Mouse (Mus musculus) adrenal gland, adult 2 months (tissue): ENCODE results near the gene Bmp6. TPM values are rescaled to one million over a fixed set of nuclear protein-coding genes. Genes with fewer than 3 reads are reported as not detected.

Source experiments
- DNase-seq: peaks from one replicate; pipeline ENCODE4 v3.0.0; 2021
- polyA plus RNA-seq: library from polyadenylated mRNA; depleted of rRNA; stranded (reverse); fragments of >200 nt; gene quantifications from 2 replicates; pipeline ENCODE4 v1.2.3, GENCODE M21; 2012; rRNA removed
- total RNA-seq, 2 experiments: library from RNA; stranded (reverse); gene quantifications; 2 replicates each; pipeline ENCODE4 v1.2.3; 2021

The Bmp6 gene
- total and polyA plus RNA-seq, 3 experiments = 7.0 to 14.0 (median 8.2) TPM

DNA sequence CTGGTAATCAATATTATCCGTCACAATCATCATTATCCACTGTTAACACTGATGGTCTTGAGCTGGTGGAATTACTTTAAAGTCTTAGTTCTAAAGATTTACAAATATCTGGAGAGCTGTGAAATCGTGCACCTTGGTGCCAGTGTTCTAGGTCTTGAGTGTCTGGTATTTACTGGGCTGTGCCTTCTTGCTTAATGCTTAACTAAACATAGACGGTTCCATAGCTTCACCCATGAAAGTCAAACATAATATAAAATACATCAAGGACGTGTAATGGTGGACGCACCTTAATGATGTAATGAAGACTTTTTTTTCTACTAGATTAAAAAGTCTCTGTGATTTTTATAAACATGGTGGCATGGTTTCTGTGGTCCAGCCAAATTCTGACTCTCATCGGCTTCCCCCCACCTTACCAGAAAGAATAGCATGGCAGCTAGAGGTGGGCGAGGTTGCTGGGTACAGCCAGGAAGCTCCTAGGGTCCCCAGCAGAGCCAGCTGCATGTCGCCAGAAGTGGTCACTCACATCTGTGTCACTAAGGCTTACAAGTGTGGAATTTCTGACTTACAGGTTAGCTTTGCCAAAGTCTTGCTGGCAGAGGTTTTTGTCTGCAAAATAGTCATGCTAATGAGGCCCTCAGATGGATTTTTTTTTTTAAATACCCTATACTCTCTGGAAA, 200.0 kb downstream of the Bmp6 start:
- DNase-seq = no peak

DNA sequence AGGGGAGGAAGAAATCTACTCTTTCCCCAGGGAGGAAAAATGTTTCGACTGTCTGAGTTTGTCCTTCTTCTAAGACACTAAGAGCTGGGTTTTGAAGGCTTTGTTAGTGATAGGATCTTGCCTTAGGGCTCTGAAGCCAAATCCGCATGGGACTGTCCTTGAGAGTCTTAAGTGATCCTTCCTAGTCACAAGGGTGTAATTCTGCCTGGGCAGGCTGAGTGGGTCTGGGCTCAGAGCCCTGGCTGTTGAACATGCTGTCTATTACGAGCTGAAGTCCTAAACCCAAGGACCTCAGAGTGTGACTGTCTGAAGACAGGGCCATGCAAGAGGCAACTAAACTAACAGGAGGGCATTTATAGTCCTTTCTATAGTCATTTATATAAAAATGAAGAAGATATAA, 200.6 kb downstream of the Bmp6 start:
- DNase-seq = peak; percentile 50

DNA sequence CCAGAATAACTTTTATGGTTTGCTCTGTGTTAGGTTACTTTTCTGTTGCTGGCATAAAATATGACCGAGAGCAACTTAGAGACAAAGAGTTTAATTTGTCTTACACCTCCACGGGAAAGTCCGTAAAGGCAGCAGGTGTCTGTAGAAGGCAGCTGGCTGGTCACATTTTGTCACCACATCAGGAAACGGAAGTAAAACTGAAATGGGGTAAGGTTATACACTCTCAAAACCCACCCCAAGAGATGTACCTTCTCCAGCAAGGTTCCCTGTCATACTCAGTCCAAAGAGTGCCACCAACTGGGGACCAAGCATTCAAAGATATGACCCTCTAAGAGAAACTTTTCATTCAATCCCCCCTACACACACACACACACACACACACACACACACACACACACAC, 201.8 kb downstream of the Bmp6 start:
- no peak for DNase-seq

DNA sequence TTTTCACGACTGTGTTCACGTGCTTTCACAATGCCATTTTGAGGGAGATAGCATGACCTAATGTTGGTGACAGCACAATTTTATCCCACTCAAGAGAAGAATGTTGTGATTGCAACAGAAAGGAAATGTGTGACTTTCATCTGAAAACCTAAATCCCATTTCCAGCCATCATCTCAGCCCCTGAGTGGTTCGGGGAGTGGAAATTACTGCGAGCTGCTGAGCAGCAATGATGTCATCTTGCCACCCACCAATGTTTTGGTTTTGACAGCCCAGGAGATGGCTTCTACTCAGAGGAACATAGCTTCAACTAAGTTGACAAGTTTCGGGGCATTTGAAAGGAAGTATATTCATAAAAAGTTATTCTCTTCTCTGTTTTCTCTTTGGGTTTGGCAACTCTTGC, 202.8 kb downstream of the Bmp6 start:
- no peak for DNase-seq

DNA sequence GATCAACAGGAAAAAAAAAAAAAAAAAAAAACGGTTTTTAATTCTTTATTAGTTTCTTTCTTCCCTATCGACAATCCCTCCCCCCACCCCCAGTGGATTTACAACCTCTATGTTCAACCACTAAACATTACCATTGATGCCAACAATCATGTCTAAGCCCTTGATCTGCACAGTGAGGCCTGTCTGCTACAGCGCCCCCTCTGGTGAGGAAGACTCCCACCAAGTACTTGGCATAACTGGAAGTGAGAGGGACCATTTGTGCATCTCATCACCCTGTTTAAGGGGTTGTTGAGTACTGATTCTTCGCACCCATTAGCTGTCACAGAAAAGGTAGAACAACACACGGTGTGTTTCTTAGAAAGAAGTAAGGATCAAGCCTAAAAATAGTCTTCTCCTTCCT, 203.8 kb downstream of the Bmp6 start:
- no peak for DNase-seq

Other genes starting within 250 kb of the Bmp6 start
- gene Dsp, start 193.8 kb upstream of the Bmp6 start, total RNA-seq = under 1 TPM; 0.59 to 0.75 TPM
- gene Dsp, start 193.8 kb upstream of the Bmp6 start, polyA plus RNA-seq = 0.27 and 0.85 TPM in 2 replicates
- 10 to 100 TPM; 16.3 to 26.1 TPM for gene Snrnp48, start 140.2 kb upstream of the Bmp6 start, total RNA-seq
- 16.7 and 21.0 TPM in 2 replicates for gene Snrnp48, start 140.2 kb upstream of the Bmp6 start, polyA plus RNA-seq
- 100 to 1,000 TPM; 150 to 169 TPM for gene Txndc5, start 183.7 kb downstream of the Bmp6 start, total RNA-seq
- gene Txndc5, start 183.7 kb downstream of the Bmp6 start, polyA plus RNA-seq = 299 and 338 TPM in 2 replicates